Mouse (Mus musculus): Measurements from ENCODE around the gene Slc22a23. TPM values are rescaled to one million over a fixed set of nuclear protein-coding genes. Genes with fewer than 3 reads are reported as not detected.

Gene Slc22a23
- polyA plus RNA-seq, 1 experiment from 2014 or later, result 15.2 TPM

GRCm38 (mm10) chr13:34129485-34130225 lies 215.3 kb downstream of the Slc22a23 start:
- H3K9me3 ChIP-seq (replicated peaks; ENCODE audit: control insufficient read depth, low read length, poor library complexity, severe bottlenecking), result no peaks in the 10 kb centered on the region
- H3K4me1 ChIP-seq (ENCODE audit: control insufficient read depth, insufficient read depth, low read length), result peaks cover 21% of the 10 kb centered on the region
- H3K9ac ChIP-seq (ENCODE audit: low read depth, low read length), result peak overlapping the region; percentile 100
- under 1% methylated on average over 31 of the region's 31 CpGs for WGBS
- 0 out of 2 replicates have a peak, but pooled peaks have one; percentile 9 for ATAC-seq
- H3K4me3 ChIP-seq (ENCODE audit: low read depth, low read length), result peak overlapping the region; percentile 89
- H3K27ac ChIP-seq (ENCODE audit: low read length), result peak overlapping the region; percentile 100
- no peaks in the 10 kb centered on the region for H3K27me3 ChIP-seq (ENCODE audit: control insufficient read depth, insufficient read depth, low read depth, low read length)
- H3K36me3 ChIP-seq (ENCODE audit: control insufficient read depth, insufficient read depth, low read length), result no peaks in the 10 kb centered on the region; the same call in 1 of the 2 replicates
- peak overlapping the region; percentile 76 for H3K4me2 ChIP-seq (ENCODE audit: low read length)

Other genes with a start within 250 kb of the Slc22a23 start
- 1,230 and 1,315 TPM in 2 replicates for gene Tubb2b, start 214.7 kb downstream of the Slc22a23 start, polyA plus RNA-seq (2015; fragmentation: Nextera tagmentation; extraction: Ambion mirVana)
- gene Psmg4, start 182.2 kb downstream of the Slc22a23 start, polyA plus RNA-seq (2015; fragmentation: Nextera tagmentation; extraction: Ambion mirVana), result 71.6 and 74.6 TPM in 2 replicates

All from midbrain, embryonic 16.5 days (tissue).